Mouse (Mus musculus) c-Kit-negative CD71-positive TER-119-positive erythroid progenitor cells, embryonic 14.5 days (primary cell): Measurements from ENCODE around the gene Dcaf7.
A peak's percentile ranks its signal among the peaks of the same experiment; 100 is the strongest.

Experiments used
- DNase-seq: peaks from one replicate; pipeline ENCODE4 v3.0.0-alpha.2; 2013; ENCODE audit warnings: low read depth, low spot score

Gene Dcaf7

GRCm38 (mm10) chr11:106045256-106045655 lies 8.6 kb downstream of the Dcaf7 start:
- DNase-seq: no peak

DNA sequence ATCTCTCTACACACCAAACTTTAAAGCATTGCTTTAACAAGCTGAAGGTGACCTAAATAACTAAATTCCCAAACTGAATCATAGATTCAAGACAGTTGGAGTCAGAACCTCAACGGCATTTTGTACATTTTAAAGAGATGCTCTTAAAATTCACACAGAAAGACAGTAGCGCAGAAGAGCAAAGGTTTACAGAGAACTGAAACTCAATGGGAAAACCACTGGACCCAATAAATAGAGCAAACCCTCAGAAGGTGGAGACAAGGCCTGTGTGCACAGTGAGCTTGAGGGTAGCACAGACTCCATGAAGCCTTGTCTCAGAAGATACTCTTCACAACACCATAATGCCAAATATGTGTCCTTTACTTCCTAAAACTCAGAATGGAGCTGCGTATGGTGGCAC lies 9.1 kb downstream of the Dcaf7 start:
- no peak for DNase-seq

DNA sequence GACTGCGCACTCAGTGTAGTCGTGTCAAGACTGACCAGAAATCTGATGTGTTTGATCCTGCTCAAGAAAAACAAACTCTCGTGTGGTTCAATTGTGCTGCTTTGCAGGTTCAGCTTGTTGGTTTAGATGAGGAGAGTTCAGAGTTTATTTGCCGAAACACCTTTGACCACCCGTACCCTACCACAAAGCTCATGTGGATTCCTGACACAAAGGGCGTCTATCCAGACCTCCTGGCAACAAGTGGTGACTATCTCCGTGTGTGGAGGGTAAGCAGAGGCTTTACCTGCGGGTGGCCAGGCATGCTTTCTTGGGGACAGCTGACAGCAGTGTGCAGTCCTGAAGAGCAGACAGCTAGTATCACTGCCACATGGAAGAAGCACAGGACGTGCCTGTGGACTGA lies 9.9 kb downstream of the Dcaf7 start:
- no peak for DNase-seq

GRCm38 (mm10) chr11:106053921-106054320 lies 17.2 kb downstream of the Dcaf7 start:
- DNase-seq: no peak

DNA sequence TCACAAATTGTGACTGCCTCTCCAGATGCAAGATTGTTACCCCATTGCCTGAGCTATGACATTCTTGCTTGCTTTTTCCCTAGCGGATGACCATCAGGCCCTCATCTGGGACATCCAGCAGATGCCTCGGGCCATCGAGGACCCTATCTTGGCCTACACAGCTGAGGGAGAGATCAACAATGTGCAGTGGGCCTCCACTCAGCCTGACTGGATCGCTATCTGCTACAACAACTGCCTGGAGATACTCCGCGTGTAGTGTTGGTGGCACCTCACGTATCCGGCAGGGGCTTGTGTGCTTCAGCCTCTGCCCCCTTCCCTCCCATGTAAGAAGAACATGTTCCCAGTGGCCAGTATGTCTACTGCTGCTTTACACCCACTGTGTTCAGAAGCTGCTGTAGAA lies 17.9 kb downstream of the Dcaf7 start:
- no peak for DNase-seq

GRCm38 (mm10) chr11:106055341-106055740 lies 18.7 kb downstream of the Dcaf7 start:
- DNase-seq: no peak

- no peak for DNase-seq
Observed at GRCm38 (mm10) chr11:106056819-106057491, 20.3 kb downstream of the Dcaf7 start.

DNA sequence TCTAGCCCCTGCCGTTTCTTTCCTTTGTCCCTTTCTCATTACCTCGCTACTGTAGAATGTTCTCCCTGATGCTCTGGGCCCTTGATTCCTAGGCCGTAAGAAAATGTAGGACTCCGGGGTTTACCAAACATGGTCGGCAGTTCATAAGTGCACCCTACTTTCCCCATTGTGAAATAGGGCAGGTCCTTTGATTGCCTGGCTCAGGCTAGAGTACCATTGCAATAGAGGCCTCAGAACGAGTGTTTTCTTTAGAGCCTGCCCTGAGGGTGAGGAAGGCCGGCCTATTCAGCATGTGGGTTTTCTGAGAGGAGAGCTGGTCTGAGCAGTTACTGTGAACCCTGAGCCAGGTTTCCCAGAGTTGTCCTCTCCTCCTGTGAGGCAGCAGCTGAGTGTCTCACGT lies 21.3 kb downstream of the Dcaf7 start:
- DNase-seq: no peak

DNA sequence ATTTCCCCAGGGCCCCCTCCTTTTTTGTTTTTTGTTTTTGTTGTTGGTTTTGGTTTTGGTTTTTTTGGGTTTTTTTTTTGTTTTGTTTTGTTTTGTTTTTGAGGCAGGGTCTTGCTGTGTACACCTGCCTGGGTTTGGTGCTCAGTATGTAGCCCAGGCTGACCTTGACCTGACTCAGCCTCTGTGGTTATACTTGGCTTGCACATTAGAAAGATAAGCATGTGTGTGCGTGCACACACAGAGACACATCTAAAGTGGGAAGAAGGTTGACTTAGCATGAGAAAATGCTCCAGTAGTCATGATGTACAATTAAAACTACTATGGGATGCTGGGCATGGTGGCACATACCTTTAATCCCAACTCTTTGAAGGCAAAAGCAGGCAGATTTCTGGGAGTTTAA lies 23.9 kb downstream of the Dcaf7 start:
- DNase-seq: no peak

GRCm38 (mm10) chr11:106061311-106061710 lies 24.6 kb downstream of the Dcaf7 start:
- DNase-seq: no peak

DNA sequence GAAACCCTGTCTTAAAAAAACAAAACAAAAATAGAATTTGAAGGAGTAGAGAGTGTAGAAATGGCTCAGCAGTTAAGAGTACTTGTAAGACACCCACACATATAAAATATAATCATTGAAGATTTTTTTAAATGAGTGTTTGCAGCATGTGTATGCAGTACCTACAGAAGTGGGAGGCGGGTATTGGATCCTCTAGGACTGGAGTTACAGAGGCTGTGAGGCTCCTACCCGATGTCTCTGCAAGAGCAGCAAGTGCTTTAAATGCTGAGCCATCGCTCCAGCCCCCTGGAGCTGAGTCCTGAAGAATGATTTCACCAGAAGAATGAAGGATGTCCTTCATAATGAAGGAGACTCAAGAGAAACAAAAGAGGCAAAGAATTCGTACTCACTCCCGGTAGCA lies 27.1 kb downstream of the Dcaf7 start:
- DNase-seq: no peak

DNA sequence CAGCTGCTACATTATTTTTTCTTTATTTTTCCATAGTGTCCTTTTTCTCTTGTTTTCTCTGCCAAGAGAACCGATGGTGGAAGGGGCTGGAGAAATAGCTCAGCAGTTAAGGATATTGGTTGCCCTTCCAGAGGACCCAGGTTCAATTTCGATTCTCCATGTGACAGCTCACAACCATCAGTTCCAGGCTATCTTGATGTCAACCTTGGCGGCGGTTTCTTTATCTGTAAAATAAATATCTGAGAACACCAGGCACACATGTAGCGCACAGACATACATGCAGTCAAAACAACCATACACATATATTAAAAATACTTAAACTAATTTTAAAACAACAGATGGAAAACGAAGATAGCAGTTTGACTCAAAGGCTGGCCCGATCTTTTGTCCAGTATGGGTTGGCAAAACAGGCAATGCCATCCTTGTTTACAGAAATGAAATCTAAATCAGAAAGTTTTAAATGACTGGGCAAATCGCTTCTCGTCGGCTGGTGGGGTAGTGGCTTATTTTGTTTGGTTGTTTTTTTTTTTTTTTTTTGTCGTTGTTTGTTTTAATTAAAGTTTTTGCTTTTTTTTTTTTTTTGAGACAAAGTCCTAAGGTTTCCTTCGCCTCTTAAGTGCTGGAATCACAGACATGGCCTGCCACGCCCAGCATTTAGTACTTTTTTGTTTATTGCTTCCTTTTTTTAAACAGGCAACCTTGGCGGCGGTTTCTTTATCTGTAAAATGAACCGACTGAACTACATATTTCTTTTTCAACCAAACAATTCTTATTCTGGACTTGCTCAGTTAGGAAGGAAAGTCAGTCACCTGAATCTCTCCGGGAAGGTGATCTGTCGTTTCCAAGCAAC lies 28.6 kb downstream of the Dcaf7 start:
- DNase-seq: no peak

- peak; percentile 81 for DNase-seq
Observed at GRCm38 (mm10) chr11:106065923-106066571, 29.4 kb downstream of the Dcaf7 start, which contains the start of gene Taco1. Gene Taco1 (plus strand): TSS chr11:106066061.

DNA sequence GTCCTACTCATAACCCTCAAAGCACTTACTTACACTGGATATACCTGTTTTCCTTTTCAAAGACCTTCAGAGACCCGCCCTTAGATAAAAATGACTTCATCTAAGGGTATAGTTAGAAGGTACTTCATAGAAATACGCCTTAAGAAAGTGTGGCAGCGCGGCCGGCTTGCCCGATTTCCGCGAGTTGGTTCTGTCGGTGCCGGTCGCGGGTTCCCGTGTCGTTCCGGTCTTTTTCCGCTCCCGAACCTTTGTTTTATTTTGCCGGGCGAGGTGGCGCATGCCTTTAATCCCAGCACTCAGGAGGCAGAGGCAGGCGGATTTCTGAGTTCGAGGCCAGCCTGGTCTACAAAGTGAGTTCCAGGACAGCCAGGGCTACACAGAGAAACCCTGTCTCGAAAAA lies 29.9 kb downstream of the Dcaf7 start:
- DNase-seq: peak; percentile 51

GRCm38 (mm10) chr11:106073774-106074173 lies 37.1 kb downstream of the Dcaf7 start:
- DNase-seq: no peak

DNA sequence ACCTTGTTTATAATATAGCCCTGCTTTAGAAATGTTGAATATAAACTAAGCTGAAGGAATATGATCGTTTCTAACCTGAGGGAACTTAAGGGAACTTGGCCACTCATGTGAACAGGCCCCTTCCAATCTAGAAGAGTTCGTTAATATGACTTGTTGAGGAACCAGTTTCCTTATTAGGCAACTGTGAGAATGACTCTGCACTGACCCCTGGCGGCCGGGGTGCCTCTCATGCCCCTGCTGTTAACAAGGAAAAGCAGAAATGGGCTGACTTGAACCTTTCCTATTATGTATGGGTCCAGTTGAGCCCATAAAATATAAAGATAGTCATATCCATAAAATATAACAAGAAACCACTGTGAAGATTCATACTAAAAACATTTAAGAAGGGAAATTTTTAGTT lies 39.6 kb downstream of the Dcaf7 start:
- peak; percentile 48 for DNase-seq

- DNase-seq: peak; percentile 83
Observed at GRCm38 (mm10) chr11:106083708-106084701, 47.3 kb downstream of the Dcaf7 start, which contains the start of gene Map3k3. Gene Map3k3 (plus strand): TSS chr11:106084613.

GRCm38 (mm10) chr11:106084911-106085561 lies 48.4 kb downstream of the Dcaf7 start:
- DNase-seq: no peak

DNA sequence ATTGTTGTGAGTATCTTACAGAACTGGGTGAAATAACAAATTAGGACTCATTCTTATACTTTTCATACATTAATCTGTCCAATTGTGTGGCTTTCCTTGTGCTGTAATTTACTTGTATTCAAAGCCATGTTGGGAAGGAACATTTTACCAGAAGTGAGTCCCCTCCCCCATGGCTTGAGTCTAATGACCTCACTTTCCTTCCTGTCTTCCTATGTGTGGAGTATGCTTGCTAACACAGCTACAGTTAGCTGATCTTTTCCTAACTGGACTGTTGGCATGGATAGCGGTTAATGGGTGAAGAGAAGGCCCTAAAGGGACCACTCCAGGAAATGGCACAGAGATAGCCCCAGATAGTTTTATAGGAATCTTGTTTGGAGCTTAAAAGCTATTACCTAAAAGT lies 61.6 kb downstream of the Dcaf7 start:
- no peak for DNase-seq

- no peak for DNase-seq
Observed at GRCm38 (mm10) chr11:106102866-106103265, 66.2 kb downstream of the Dcaf7 start.
